Mouse (Mus musculus) right cerebral cortex, adult 2 months (tissue): ENCODE results near the gene Tcta.
"Not testable (repeated sequence)": the region's sequence is repeated elsewhere in the genome, so short reads cannot be mapped to it uniquely, and the experiment has no call there.

Source experiments
- DNase-seq, 2 experiments: peaks; one replicate each; pipeline ENCODE4 v3.0.0; 2021 to 2022; ENCODE audit warnings: low spot score in 2 of 2

Gene Tcta

GRCm38 (mm10) chr9:108317572-108317971 is 11.6 kb upstream of the Tcta start:
- no peak for DNase-seq

- no peak for DNase-seq
Measured at GRCm38 (mm10) chr9:108308141-108308540, 2.2 kb upstream of the Tcta start.

DNA sequence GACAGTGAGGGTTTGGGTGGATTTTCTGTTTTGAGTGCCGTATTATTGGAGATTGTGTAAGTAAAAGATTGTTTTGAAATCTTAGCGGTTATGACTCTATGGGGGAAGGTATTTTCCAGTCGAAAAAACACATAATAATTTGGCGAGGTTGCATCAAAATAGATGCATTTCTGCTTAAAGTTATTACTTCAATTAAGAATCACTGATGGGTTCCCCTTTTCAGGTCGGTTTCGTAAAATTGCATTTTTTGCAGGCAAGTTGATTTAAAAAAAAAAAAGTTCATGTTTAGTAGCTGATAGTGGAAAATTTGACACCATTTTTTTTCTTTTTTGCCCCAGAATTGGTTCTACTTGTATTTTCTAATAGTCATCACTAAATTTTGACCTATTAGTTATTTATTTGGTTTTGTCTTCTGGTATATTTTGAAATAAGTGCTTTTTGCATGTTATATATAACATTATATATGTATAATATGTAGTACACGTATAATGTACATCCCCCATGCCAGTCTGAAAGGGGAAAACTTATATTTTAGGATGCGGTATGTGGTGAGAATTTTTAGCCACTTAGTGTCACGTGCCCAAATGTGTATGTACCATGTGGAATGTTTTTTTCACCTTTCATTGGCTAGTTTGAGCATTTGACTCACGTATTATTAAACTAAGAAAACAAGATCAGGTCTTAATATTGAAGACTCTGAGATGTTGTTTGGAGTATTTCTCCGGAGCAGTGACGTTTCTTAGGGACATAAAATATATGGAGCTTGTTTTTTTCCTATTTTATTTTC is 1.3 kb upstream of the Tcta start:
- DNase-seq = no peak

DNA sequence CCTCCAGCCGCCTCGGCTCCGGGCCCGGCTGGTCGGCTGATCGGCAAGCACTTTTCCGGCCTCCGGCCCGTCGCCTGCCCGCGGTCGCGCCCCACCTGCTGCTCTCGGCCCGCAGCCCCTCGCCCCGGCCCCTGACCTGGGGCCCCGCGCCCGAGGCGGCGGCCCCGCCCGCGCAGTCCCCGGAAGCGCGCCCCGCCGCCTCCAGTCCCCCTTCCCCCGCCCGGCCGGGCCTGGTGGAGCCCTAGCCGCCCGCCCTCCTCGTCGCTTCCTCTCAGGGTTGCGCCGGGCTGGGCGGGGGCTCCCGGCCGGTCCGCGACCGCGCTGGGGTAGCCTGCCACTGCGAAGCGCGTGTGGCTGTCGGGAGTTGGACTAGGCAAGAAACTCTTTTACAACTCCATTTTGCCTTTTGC is 616 bp upstream of the Tcta start:
- peak in 1 of 2 experiments; percentile 33 for DNase-seq

DNA sequence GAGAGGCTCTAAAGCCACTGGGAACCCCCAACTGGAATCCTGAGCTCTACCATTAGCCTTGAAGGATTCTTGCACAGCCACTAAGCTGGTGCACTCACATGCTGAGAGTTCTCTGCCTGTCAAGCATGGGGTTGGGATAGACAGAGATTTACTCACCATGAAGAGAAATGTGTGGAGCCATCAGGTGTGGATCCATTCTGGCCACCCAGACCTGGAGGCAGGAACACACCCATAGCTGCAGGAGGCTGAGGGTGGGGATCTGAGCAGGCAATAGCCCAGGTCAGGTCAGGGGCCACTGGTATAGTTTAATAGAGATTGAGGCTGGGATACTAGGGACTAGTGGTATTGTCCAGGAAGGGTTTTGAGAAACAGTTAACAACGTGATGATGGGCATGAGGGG is 790 bp downstream of the Tcta start:
- DNase-seq = no peak

GRCm38 (mm10) chr9:108304716-108305115 is 1.2 kb downstream of the Tcta start:
- no peak for DNase-seq

- DNase-seq = no peak
Measured at GRCm38 (mm10) chr9:108301853-108302252, 4.1 kb downstream of the Tcta start.

GRCm38 (mm10) chr9:108296453-108297355 is 9.3 kb downstream of the Tcta start, which contains the start of gene Amt:
TSS of gene Amt (plus strand) at chr9:108296853.
- DNase-seq = peak; percentile 39 to 40

DNA sequence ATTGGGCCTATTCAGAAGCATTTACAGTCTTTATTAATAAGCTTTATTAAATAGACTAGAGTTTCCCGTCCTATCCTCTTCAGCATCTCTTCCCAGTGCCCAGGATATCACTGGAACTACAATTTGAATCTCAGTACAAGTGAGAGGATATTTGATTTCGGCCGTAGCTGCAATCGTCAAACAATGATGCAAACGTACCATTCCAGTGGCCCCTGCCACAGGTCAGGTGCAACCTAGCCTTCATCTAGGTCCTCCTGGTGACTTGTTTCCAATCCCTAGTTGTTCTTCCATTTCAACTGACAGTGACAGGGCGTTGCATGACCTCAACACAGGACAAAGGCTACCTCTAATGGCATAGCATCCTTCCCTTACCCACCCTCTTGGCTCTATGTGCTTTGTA is 15.2 kb downstream of the Tcta start:
- no peak for DNase-seq

- peak; percentile 96 to 97 for DNase-seq
Measured at GRCm38 (mm10) chr9:108290016-108290750, 15.8 kb downstream of the Tcta start, which contains the start of gene Nicn1. TSS of gene Nicn1 (plus strand) at chr9:108290429.

- no peak for DNase-seq
Measured at GRCm38 (mm10) chr9:108289347-108289746, 16.6 kb downstream of the Tcta start.

DNA sequence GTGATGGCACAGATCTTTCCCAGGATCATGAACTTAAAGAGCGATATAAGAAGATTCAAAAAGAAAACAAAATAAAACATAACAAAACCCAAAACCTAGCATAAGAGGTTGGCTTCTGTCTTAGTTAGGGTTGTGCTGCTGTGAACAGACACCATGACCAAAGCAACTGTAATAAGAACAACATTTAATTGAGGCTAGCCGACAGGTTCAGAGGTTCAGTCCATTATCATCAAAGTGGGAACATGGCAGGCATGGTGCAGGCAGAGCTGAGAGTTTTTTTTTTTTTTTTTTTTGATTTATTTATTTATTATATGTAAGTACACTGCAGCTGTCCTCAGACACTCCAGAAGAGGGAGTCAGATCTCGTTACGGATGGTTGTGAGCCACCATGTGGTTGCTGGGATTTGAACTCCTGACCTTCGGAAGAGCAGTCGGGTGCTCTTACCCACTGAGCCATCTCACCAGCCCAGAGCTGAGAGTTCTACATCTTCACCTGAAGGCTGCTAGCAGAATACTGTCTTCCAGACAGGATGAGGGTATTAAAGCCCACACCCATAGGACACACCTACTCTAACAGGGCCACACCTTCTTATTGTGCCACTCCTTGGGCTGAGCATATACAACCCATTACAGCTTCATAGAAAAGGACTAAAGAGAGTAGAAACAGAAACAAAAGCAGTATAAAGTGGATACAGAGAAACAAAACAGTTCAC is 18.3 kb downstream of the Tcta start:
- DNase-seq = not testable (repeated sequence)

- DNase-seq = peak; percentile 81 to 83
Measured at GRCm38 (mm10) chr9:108284410-108284809, 21.6 kb downstream of the Tcta start.

GRCm38 (mm10) chr9:108280071-108280828 is 25.7 kb downstream of the Tcta start:
- no peak for DNase-seq

DNA sequence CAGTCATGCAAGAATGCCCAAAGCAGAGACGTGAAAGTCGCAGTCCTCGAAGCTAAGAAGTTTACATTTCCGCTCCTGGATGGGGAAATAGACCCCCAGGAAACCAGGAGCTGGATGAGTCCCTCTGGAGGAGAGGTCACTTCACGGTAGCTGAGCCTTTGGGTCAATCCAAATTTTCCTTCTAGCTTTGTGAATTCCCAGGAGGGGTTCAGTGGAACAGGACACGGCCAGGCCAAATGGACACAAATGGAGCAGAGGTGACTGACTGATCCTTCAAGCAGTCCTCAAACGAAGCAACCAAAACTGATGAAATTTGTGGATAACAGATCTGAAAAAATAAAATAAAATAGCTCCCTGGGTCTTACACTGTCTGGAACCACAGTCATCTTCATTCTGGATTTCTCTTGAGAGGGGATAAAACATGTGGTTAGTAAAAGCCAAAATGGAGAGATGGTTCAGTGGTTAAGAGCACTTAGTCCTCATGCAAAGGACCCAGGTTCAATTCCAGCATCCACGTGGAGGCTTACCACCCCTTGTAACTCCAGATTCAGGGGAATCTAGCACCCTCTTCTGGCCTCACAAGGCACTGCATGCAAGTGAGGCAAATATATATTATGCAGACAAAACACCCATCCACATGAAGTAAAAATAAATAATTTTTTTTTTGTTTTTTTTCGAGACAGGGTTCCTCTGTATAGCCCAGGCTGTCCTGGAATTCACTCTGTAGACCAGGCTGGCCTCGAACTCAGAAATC is 27.1 kb downstream of the Tcta start:
- DNase-seq = no peak

GRCm38 (mm10) chr9:108275331-108275659 is 30.7 kb downstream of the Tcta start:
- no peak for DNase-seq

- no peak for DNase-seq
Measured at GRCm38 (mm10) chr9:108274476-108275330, 31.3 kb downstream of the Tcta start.

DNA sequence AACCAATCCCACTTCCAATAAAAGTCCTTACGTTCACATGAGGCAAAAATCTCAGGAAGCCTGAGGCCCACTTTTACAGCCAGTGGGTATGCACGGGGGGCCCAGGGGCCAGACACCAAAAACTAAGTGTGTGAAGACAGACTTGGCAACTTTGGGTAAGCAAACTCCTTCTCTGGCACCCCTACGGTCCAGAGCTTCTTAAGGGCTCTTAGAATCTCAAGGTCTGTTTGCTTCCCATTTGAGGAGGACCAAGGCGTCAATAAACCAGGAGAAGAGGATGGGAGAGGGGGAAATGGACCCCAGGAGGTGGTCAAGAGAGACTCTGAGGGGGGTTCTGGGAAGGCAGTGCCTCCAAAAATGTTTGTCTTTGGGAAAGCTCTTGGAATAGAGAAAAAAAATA is 32.5 kb downstream of the Tcta start:
- DNase-seq = no peak

DNA sequence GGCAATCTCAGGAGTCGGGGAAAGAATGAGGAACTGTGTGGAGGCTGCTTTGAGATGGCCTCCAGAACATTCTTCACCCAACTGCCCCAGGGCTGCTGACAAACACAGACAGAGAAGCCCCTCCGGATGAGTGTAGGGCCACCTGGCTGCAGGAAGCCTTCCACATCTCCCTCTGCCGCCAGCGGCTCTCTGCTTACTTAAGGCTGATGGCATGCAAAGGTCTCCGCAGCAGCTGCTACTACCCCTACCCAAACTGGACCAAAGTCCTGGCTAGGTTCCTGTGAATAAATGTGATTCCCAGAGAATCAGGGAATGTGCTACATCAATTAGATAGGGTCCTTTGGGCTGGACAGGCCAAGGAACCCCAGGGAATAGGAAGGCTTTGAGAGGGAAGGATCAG is 33.3 kb downstream of the Tcta start:
- DNase-seq = no peak
